Mouse (Mus musculus): ENCODE results near the gene Oxtr.

Oxtr gene

DNA sequence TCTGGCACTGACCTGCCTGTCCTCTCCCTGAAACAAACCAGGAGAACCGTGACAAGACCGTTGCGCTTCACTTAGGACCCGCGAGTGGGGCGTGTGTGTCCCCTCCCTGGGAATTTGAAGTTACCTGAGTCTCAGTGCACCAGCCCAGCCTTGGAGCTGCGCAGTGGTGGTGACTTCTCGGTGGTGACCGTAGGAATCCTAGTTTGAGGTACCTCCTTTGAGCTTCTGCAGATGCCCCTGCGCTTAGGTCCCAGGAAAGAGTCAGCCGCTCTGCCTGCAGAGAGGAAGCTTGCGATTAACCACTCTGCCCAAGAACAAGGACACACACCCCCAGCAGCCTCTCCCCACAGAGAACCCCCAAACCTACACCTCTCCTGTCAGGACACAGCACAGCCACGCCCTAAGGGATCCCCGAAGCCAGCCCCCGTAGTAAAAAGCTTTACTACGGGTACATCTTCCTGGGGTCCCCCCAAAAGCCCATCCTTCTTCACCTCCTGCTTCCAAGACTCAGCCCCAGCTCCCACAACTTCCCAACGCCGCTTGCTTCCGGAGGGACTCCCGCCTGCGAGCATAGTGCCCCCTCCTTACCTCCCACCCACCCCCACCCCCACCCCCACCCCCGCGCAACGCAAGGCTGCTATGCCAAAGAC, at the start of gene Oxtr:
Gene Oxtr (minus strand): TSS at position 34 of the 650 bp plus-strand sequence.
- TF ChIP-seq GATA4 (IDR thresholded peaks at IDR 0.05; ENCODE audit: insufficient replicate concordance, low read length) = no peak

DNA sequence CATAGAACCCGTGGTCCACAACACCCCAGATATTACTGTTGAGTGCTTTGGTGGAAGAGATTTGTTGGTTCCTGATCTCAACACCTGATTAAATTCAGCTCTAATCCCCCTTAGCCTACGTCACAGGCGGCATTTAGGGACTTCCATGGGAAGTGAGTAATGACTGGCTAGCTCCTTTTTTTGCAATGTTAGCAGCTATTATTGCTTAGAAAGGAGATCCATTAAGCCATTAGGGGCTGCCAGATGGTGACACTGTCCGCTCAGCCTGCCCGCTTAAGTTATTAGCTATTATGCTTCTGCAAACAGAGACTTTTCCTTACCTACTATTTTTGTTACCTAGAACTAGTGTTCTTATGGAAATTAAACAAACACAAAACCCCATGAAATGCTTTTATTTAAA, 35.7 kb upstream of the Oxtr start:
- no peak for TF ChIP-seq GATA4 (IDR thresholded peaks at IDR 0.05; ENCODE audit: insufficient replicate concordance, low read length)

- TF ChIP-seq GATA4 (IDR thresholded peaks at IDR 0.05; ENCODE audit: insufficient replicate concordance, low read length) = no peak
Observed at GRCm38 (mm10) chr6:112524459-112524858, 34.7 kb upstream of the Oxtr start.

- no peak for TF ChIP-seq GATA4 (IDR thresholded peaks at IDR 0.05; ENCODE audit: insufficient replicate concordance, low read length)
Observed at GRCm38 (mm10) chr6:112517991-112518390, 28.2 kb upstream of the Oxtr start.

GRCm38 (mm10) chr6:112517572-112517971, 27.8 kb upstream of the Oxtr start:
- no peak for TF ChIP-seq GATA4 (IDR thresholded peaks at IDR 0.05; ENCODE audit: insufficient replicate concordance, low read length)

DNA sequence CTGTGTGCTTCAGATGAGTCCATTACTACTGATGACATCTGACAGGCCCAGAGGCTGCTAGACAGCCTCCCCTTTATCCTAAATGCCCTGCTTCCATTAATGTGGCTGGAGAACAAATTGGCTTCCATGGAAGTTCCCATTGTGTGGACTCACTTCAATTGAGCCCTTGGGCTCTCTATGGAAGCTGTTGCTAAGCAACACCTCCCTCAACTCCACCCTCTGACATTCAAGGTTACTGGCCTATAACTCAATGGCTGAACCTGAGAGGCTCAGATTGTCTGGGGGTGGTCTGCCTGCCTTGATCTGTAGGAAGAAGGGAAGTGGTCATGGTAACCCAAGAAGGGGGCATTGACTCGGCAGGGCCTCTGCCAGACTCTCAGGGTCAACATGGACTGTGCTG, 26.8 kb upstream of the Oxtr start:
- no peak for TF ChIP-seq GATA4 (IDR thresholded peaks at IDR 0.05; ENCODE audit: insufficient replicate concordance, low read length)

GRCm38 (mm10) chr6:112514591-112514990, 24.8 kb upstream of the Oxtr start:
- no peak for TF ChIP-seq GATA4 (IDR thresholded peaks at IDR 0.05; ENCODE audit: insufficient replicate concordance, low read length)

DNA sequence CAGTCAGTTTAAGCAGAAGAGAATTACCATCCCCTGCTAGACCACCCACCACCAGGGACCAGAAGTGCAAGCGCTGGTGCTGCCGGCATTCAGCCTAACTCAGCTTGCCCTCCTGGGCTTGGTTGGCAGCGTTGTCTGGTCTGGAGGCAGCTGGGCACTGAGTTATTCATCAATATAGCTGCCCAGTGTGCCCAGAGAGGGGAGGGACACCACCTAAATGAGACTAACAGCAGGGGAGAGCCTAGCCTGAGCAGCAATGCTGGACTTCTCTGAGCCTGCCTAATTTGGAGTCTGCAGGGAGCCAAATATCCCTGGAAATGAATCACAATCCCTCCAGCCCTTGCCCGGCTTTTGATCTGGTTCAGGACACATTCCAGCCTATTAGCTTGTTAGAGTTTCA, 20.6 kb upstream of the Oxtr start:
- TF ChIP-seq GATA4 (IDR thresholded peaks at IDR 0.05; ENCODE audit: insufficient replicate concordance, low read length) = no peak

- TF ChIP-seq GATA4 (IDR thresholded peaks at IDR 0.05; ENCODE audit: insufficient replicate concordance, low read length) = no peak
Observed at GRCm38 (mm10) chr6:112509590-112510131, 19.9 kb upstream of the Oxtr start.

- TF ChIP-seq GATA4 (IDR thresholded peaks at IDR 0.05; ENCODE audit: insufficient replicate concordance, low read length) = no peak
Observed at GRCm38 (mm10) chr6:112507617-112508016, 17.9 kb upstream of the Oxtr start.

GRCm38 (mm10) chr6:112501156-112501555, 11.4 kb upstream of the Oxtr start:
- no peak for TF ChIP-seq GATA4 (IDR thresholded peaks at IDR 0.05; ENCODE audit: insufficient replicate concordance, low read length)

GRCm38 (mm10) chr6:112499456-112499855, 9.7 kb upstream of the Oxtr start:
- no peak for TF ChIP-seq GATA4 (IDR thresholded peaks at IDR 0.05; ENCODE audit: insufficient replicate concordance, low read length)

DNA sequence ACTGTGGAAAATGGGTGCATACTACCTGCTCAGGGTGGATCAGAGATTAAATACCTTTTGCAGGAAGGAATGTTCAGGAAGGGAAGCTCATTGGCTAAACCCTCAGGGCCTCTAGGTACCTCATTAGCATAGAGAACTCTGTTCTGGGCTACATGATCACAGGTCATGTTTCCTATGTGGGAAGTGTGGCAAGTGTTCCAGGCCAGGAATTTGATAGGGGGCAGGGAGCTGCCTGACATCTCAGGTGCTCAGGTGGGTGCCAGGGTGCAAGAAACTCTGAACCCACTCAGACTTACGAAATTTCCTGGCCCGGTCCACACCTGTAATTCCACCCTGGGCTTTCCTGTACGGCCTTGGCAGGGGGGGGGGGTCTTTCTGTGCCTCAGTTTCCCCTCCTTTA, 9.0 kb upstream of the Oxtr start:
- TF ChIP-seq GATA4 (IDR thresholded peaks at IDR 0.05; ENCODE audit: insufficient replicate concordance, low read length) = no peak

GRCm38 (mm10) chr6:112497456-112497855, 7.7 kb upstream of the Oxtr start:
- TF ChIP-seq GATA4 (IDR thresholded peaks at IDR 0.05; ENCODE audit: insufficient replicate concordance, low read length) = no peak

GRCm38 (mm10) chr6:112496291-112497060, 6.7 kb upstream of the Oxtr start:
- no peak for TF ChIP-seq GATA4 (IDR thresholded peaks at IDR 0.05; ENCODE audit: insufficient replicate concordance, low read length)

DNA sequence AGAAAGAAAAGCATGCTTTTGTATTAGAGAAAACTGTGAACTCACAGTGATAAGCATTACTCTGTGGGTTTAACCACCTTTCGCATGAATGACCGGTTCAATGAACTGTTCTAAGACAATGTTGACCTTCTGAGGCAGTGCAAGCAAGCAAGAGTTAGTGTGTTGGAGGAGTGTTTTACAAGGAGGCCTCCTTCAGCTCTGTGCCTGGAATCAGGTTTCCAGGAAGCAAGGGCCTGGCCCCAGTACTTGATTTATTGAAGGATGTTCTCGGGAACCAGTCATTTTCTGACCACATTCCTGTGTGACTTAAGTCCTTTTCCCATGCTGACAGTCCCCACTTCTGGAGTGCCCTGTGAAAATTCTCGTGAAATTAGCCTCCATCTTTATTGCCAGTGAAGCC, 5.5 kb upstream of the Oxtr start:
- TF ChIP-seq GATA4 (IDR thresholded peaks at IDR 0.05; ENCODE audit: insufficient replicate concordance, low read length) = no peak
